Mouse (Mus musculus) bone marrow macrophage, adult 2 months (primary cell): Measurements from ENCODE around the gene Rab9. TPM values are rescaled to one million over a fixed set of nuclear protein-coding genes. Genes with fewer than 3 reads are reported as not detected.
"Not testable (repeated sequence)": the region's sequence is repeated elsewhere in the genome, so short reads cannot be mapped to it uniquely, and the experiment has no call there.

Experiments
- H3K27ac ChIP-seq: 2 replicates; pipeline ENCODE4 v1.5.1; 2012; ENCODE audit warnings: low read depth, low read length; ENCODE audit not compliant: insufficient read depth
- H3K4me1 ChIP-seq: 2 replicates; pipeline ENCODE4 v1.6.1; 2012; ENCODE audit warnings: low read length; ENCODE audit not compliant: control insufficient read depth, insufficient read depth
- H3K4me3 ChIP-seq: 2 replicates; pipeline ENCODE4 v1.5.1; 2012; ENCODE audit warnings: mild to moderate bottlenecking, low read length, moderate library complexity; ENCODE audit not compliant: insufficient read depth
- CTCF ChIP-seq: IDR thresholded peaks from 2 replicates; pipeline ENCODE4 v1.5.1; 2012; ENCODE audit warnings: low read depth, mild to moderate bottlenecking, low read length, moderate library complexity
- POLR2A ChIP-seq: IDR thresholded peaks from 2 replicates; pipeline ENCODE4 v1.6.1; 2012; ENCODE audit warnings: mild to moderate bottlenecking, low read depth, low read length, borderline replicate concordance
- polyA plus RNA-seq: library from polyadenylated mRNA; stranded (reverse); fragments of >200 nt; gene quantifications from 2 replicates; pipeline ENCODE4 v1.2.4, GENCODE M21; 2012; ENCODE audit not compliant: missing spikeins, insufficient read depth, insufficient read length

Rab9 gene
- 68.3 and 75.3 TPM in 2 replicates for polyA plus RNA-seq

DNA sequence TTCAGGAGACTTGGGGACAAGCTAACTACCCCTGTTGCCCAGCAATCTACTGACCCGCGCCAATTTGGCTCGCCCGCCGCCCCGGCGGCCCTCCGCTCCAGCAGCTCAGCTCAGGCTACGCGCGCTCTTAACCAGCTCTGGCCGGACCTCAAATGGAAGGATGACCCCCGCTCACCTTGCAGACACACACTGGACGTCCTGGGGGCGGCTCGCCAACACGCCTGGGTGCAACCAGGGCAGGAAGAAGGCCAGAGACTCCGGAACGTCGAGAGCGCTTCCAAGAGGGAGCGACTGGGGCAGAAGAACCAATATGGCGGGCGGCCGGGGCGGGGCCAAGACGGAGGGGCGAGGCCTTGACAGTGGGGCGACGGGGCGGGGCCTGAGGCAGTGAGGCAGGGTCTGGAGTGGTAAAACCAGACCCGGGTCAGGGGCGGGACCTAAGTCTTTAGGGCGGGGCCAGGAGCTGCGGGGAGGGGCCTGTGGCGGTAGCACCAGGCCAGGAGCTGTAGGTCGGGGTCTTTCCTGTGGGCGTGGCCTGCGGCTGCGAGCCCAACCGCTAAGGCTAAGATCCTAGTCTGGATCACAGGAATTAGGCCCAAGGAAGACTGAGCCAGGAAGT, at the start of gene Rab9:
Gene Rab9, minus strand, starts transcription at position 503 of the 619 bp plus-strand sequence.
- Histone ChIP-seq H3K4me1 (peaks cover 12% of the 10 kb centered on the region), H3K4me3 (peak within 1 kb of the TSS; percentile 99), H3K27ac (peak within 1 kb of the TSS; percentile 75)
- no peak for TF ChIP-seq CTCF
- TF ChIP-seq POLR2A = no peak

DNA sequence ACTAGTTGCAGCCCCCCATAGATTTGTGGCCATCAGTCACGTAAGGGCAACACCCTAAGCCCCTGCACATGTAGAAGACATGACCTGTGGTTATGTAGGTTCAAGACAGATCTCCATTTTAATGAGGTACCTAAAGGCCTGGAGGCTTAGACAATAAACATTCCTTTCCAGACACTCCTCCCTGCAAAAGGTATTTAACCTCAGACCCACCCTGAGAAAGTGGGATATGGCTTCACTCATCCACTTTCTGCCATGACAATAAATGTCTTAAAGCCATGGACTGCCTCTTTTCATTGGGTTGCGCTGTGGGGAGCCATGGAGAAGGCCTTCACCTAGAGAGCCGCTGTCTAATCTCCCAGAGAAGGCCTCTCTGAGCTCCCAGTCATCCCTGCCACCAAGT, 48.5 kb upstream of the Rab9 start:
- TF ChIP-seq POLR2A (no peak), CTCF (no peak)
- Histone ChIP-seq H3K27ac (no peak overlapping the region), H3K4me1 (no peaks in the 10 kb centered on the region), H3K4me3 (no peak overlapping the region)

DNA sequence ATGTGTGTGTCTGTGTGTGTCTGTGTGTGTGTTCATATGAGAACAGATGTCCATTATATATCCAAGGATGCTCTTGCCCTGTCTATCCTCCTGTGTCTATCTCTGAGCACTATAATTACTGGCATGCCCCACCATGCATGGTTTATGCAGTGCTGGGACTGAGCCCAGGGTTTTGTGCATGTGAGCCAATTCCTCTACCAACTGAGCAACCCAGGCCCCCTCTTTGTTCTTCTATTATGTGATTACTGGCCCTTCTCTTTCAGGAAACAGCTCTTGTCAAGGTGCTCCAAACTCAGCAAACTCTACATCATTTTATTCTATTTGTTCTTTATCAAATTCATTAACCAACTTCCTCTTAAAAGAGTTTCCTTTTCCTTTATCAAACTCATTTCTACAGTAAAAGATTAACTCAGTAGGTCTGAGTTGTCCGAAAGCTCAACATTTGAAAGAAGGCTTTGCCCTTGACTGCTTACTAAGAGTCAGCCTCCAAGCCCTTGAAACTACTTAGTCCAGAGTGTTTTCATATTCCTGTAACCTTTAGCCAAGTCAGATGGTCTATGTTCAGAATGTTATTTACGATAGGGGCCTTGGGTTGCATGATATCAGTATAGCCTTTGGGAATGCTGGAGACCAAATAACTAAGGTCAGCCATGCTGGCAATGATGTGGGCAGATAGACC, 46.1 kb upstream of the Rab9 start:
- no peak overlapping the region for H3K27ac ChIP-seq

DNA sequence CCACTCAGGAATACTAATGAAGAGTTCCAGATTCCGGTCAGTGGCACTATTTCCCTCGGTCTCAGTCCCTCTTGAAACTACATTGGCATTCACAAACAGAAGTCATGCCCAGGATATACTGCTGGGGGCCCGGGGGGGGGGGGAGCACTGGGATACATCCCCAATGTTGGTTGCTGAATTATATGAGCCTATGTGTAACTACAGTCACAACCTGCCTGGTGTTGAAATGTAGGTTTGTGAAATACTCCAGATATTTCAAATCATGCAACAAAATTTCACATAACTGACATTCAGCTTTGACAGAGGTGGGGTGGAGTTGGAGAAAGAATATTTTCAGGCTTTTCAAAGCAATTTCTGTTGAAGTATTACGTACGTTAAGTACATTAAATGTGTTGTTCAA, 41.1 kb upstream of the Rab9 start:
- no peaks in the 10 kb centered on the region for H3K4me1 ChIP-seq
- TF ChIP-seq POLR2A (no peak), CTCF (no peak)
- H3K4me3 ChIP-seq = no peak overlapping the region
- H3K27ac ChIP-seq = no peak overlapping the region

More for the DNA sequence above, 46.1 kb upstream of the Rab9 start:
- TF ChIP-seq CTCF (no peak), POLR2A (no peak)
- H3K4me1 ChIP-seq = no peaks in the 10 kb centered on the region
- H3K4me3 ChIP-seq = no peak overlapping the region

DNA sequence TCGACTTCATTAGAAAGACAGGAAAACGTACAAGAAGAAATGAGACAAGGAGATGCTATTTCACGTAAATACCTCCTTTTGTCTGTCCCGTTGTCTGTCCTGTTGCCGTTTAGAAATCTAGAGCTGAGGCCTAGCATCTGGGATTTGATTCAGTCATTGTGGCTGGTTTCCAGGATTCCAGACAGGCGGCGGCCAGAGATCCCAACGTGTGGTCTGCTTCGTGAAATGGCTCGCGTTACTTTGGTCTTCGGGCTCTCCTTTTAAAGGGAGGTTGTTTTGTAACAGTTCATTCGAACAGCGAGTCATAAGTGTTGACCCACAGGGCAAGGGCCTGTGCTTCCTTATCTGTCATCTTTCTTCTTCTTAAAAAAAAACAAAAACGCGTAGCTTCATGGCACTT, 38.7 kb upstream of the Rab9 start, which contains the start of gene Tceanc:
Gene Tceanc, minus strand, starts transcription at position 223 of the 400 bp plus-strand sequence.
- Histone ChIP-seq H3K4me1 (no peaks in the 10 kb centered on the region), H3K27ac (no peak within 1 kb of the TSS), H3K4me3 (no peak within 1 kb of the TSS)
- TF ChIP-seq POLR2A (no peak), CTCF (no peak)

DNA sequence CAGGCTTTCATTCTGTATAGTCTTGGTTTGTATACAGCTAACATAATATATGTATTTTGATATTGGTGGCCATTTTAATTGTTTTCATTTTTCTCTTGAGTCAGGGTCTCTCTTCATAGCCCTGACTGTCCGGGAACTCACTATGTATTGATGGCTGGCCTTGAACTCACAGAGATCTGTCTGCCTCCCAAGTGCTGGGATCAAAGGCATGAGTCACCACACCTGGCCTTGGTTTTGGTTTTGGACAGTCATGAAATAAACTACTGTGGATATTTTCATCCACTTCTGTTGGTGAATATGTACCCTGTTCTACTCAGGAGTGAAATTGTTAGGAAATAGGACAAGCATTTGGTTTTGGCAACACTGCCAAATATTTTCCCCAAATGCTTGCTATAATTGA, 37.0 kb upstream of the Rab9 start:
- TF ChIP-seq POLR2A (no peak), CTCF (no peak)
- H3K27ac ChIP-seq = no peak overlapping the region
- no peaks in the 10 kb centered on the region for H3K4me1 ChIP-seq
- no peak overlapping the region for H3K4me3 ChIP-seq

DNA sequence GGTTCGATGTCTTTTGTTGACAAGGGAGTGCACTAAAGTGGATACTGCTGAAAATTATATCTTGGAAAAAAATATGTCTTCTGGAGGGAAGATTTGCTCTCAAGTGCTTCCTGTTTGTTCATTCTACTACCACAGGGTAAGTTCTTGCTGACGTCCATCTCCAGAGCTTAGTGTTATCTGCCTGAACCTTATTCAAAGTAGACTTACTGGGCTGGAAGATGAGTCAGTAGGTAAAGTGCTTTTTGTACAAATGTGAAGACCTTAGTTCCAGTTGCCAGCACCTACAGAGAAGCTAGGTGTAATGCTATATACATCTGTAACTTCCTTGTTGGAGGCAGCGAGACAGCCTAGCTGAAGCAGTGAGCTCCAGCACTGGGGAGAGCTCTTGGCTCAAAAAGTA, 36.3 kb upstream of the Rab9 start:
- no peak overlapping the region for H3K4me3 ChIP-seq
- peaks cover 2% of the 10 kb centered on the region; the same call in 1 of the 2 replicates for H3K4me1 ChIP-seq
- H3K27ac ChIP-seq = no peak overlapping the region
- TF ChIP-seq CTCF = no peak
- no peak for TF ChIP-seq POLR2A

DNA sequence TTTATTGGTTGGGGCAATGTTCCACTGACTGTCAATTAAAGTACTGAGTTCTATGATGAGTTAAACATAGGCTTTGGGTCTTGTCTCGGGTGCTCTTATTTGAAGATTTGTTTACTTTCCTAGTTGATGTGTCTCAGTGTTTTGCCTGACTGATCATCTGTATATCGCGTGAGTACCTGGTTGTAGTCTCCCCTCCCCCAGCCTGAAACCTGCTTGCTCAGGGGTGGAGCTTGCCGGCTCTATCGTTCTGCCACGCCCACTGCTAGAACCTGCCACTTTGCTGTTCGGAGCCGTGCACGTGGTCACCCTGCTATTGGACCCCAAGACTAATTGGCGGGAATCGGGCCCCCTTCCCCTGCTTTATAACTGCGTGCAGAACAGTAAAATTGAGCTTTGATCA, 34.4 kb upstream of the Rab9 start:
- not testable (repeated sequence) for H3K27ac ChIP-seq, H3K4me1 ChIP-seq, H3K4me3 ChIP-seq

DNA sequence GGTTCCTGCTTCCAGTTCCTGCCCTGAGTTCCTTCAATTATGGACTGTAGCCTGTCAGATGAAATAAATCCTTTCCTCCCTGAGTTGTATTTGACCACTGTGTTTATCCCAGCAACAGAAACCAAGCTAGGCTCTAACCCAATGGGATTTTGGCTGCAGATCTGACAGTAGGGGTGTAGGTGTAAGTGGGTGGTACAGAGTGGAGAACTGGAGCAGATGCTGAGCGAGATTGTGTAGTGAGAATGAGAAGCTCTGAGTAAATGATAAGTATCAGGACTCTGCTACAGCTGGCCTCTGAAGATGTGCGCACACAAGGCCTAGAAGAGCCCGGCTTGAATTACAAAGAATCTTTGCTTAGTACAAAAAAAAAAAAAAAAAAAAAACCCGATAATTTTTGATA, 32.4 kb upstream of the Rab9 start:
- TF ChIP-seq POLR2A (no peak), CTCF (no peak)
- H3K4me3 ChIP-seq = no peak overlapping the region
- no peak overlapping the region for H3K27ac ChIP-seq
- peaks cover 6% of the 10 kb centered on the region; the same call in 1 of the 2 replicates for H3K4me1 ChIP-seq

DNA sequence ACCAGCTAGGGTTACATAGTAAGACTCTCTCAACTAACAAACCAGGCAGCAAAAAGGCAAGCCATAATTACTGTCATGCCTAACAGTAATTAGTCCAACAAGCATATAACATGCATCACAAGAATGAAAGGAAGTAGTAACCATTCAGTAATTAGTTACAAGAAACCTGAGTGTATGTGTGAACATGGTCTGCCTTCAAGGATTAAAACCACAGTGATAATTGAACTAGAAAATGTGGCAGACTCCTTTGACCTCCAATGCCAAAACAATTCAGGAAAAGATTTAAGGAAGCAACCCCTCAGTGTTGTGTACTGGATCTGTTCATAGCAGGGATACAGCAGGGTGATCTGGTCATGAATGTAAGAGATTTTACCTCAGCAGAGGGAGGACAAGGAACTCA, 31.4 kb upstream of the Rab9 start:
- Histone ChIP-seq H3K4me1 (peaks cover 6% of the 10 kb centered on the region; the same call in 1 of the 2 replicates), H3K4me3 (no peak overlapping the region), H3K27ac (no peak overlapping the region)
- TF ChIP-seq CTCF = no peak
- TF ChIP-seq POLR2A = no peak
